Mouse (Mus musculus): ENCODE data around the gene Lmtk2. TPM values are rescaled to one million over a fixed set of nuclear protein-coding genes. Genes with fewer than 3 reads are reported as not detected.

Gene Lmtk2
- total RNA-seq (2021): 10 to 100 TPM; 17.0 to 17.3 TPM
- long read RNA-seq, experiment 1, partial matches to known transcripts: 0 of 1 reads
- long read RNA-seq, experiment 1, other reads (novel, unspliced or antisense): 1 of 1 reads
- long read RNA-seq, experiment 2, partial matches to known transcripts: 0 of 2 reads
- long read RNA-seq, experiment 2, other reads (novel, unspliced or antisense): 2 of 2 reads

GRCm38 (mm10) chr5:144100149-144100935 is at the start of gene Lmtk2:
Gene Lmtk2 (plus strand): TSS chr5:144100436.
- peak; percentile 94 for DNase-seq

- no peak for DNase-seq
Observed at GRCm38 (mm10) chr5:144051268-144051667, 49.0 kb upstream of the Lmtk2 start.

GRCm38 (mm10) chr5:144053450-144053849 is 46.8 kb upstream of the Lmtk2 start:
- DNase-seq: no peak

- DNase-seq: no peak
Observed at GRCm38 (mm10) chr5:144054340-144054739, 45.9 kb upstream of the Lmtk2 start.

- no peak for DNase-seq
Observed at GRCm38 (mm10) chr5:144064093-144064492, 36.1 kb upstream of the Lmtk2 start.

- DNase-seq: no peak
Observed at GRCm38 (mm10) chr5:144066036-144066435, 34.2 kb upstream of the Lmtk2 start.

GRCm38 (mm10) chr5:144070064-144070463 is 30.2 kb upstream of the Lmtk2 start:
- DNase-seq: no peak

GRCm38 (mm10) chr5:144071249-144071648 is 29.0 kb upstream of the Lmtk2 start:
- no peak for DNase-seq

- DNase-seq: no peak
Observed at GRCm38 (mm10) chr5:144077541-144077940, 22.7 kb upstream of the Lmtk2 start.

- DNase-seq: no peak
Observed at GRCm38 (mm10) chr5:144080886-144081285, 19.4 kb upstream of the Lmtk2 start.

- no peak for DNase-seq
Observed at GRCm38 (mm10) chr5:144082006-144082405, 18.2 kb upstream of the Lmtk2 start.

- no peak for DNase-seq
Observed at GRCm38 (mm10) chr5:144083521-144083920, 16.7 kb upstream of the Lmtk2 start.

- no peak for DNase-seq
Observed at GRCm38 (mm10) chr5:144084271-144084670, 16.0 kb upstream of the Lmtk2 start.

GRCm38 (mm10) chr5:144085696-144086095 is 14.5 kb upstream of the Lmtk2 start:
- no peak for DNase-seq

- DNase-seq: no peak
Observed at GRCm38 (mm10) chr5:144086494-144086893, 13.7 kb upstream of the Lmtk2 start.

GRCm38 (mm10) chr5:144088354-144088753 is 11.9 kb upstream of the Lmtk2 start:
- DNase-seq: no peak

GRCm38 (mm10) chr5:144095461-144095970 is 4.7 kb upstream of the Lmtk2 start:
- DNase-seq: no peak

GRCm38 (mm10) chr5:144097902-144098639 is 2.2 kb upstream of the Lmtk2 start:
- no peak for DNase-seq

GRCm38 (mm10) chr5:144098640-144098929 is 1.7 kb upstream of the Lmtk2 start:
- no peak for DNase-seq

- DNase-seq: no peak
Observed at GRCm38 (mm10) chr5:144100948-144101347, 712 bp downstream of the Lmtk2 start.

GRCm38 (mm10) chr5:144105070-144105469 is 4.8 kb downstream of the Lmtk2 start:
- no peak for DNase-seq

- no peak for DNase-seq
Observed at GRCm38 (mm10) chr5:144105471-144106129, 5.4 kb downstream of the Lmtk2 start.

GRCm38 (mm10) chr5:144106130-144106510 is 5.9 kb downstream of the Lmtk2 start:
- no peak for DNase-seq

Measured in gastrocnemius, postnatal 25 days (tissue).